Mouse (Mus musculus): ENCODE measurements around the gene 2900026A02Rik. TPM values are rescaled to one million over a fixed set of nuclear protein-coding genes. Genes with fewer than 3 reads are reported as not detected.

Gene 2900026A02Rik
- total RNA-seq, 1 experiment from 2014 or later = 0.23 TPM

- no peak for ATAC-seq (ENCODE audit: extremely low read depth, insufficient number of reproducible peaks, low FRiP score, poor library complexity, severe bottlenecking)
Measured at GRCm38 (mm10) chr5:113084309-113084708, 136.7 kb downstream of the 2900026A02Rik start.

DNA sequence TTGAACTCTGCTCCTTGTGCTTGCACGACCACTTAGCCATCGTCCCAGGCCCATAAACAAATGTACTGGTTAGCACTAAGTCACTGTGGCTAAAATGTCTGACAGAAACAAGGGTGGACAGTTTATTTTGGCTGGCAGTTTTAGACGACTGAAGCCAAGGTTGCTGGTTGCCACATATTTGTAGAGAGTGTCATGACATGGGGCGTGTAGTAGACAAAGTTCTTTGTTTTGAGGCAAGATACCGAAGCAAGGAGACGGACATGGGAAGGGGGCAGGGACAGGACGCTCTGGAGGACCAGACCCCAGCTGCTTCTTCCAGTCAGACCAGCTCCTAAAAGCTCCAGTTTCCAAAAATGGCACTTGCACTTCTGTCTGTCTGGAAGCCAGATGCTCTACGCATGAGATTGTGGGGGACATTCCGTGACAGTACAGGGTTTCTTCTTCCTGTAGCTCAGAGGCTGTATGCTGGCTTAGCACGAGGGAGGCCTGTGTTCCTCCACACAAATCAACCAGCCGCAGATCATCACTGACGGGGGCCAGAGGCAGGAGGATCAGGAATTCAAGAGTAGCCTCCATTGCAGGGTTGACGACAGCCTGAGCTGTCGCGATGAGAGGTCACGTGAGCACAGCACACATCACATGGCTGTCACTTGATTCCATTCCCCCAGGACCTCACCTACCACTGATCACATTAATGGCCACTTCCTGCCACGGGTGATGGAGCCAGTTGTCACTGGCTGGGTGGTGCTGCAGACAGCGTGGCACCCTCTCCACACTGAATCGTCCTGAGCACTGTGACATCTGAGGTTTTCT is 138.5 kb downstream of the 2900026A02Rik start:
- no peak for ATAC-seq (ENCODE audit: extremely low read depth, insufficient number of reproducible peaks, low FRiP score, poor library complexity, severe bottlenecking)

DNA sequence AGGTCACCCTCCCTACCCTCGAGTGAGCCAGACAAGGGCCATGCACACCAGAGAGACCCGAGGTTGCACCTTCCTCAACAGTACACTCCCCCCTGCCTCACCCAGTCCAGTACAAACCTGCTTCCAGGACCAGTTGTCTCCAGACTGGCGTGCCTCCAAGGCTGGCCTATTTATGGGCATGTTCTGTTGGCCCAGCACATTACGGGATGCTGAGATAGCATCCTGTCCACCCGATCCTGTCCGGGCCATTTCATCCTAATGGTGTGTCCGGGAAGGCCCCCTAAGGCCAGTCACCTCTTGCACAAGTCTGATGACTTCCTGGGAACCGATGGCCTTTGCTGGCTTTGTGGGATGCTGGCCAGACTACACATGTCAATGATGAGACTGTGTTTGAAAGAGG is 139.6 kb downstream of the 2900026A02Rik start, which contains the start of gene Crybb3:
Gene Crybb3, minus strand, starts transcription at position 146 of the 400 bp plus-strand sequence.
- no peak for ATAC-seq (ENCODE audit: extremely low read depth, insufficient number of reproducible peaks, low FRiP score, poor library complexity, severe bottlenecking)

DNA sequence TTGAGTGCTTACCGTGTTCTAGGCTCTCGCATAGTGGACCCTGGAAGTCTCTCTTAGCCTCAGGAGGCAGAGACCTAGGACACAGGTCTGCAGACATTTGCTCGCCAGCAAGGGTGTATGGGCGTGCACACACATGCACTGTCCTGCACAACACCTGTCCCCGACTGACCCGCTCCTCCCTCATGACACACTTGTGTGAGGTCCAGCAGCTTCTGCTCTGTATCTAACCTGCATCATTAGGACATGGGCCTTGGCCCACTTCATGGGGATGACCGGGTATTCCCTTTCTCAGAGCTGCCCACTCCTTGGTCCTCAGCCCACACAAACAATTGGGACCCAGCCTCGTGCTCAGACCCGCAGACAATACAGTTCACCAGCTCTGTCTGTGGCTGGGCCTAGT is 140.0 kb downstream of the 2900026A02Rik start:
- no peak for ATAC-seq (ENCODE audit: extremely low read depth, insufficient number of reproducible peaks, low FRiP score, poor library complexity, severe bottlenecking)

DNA sequence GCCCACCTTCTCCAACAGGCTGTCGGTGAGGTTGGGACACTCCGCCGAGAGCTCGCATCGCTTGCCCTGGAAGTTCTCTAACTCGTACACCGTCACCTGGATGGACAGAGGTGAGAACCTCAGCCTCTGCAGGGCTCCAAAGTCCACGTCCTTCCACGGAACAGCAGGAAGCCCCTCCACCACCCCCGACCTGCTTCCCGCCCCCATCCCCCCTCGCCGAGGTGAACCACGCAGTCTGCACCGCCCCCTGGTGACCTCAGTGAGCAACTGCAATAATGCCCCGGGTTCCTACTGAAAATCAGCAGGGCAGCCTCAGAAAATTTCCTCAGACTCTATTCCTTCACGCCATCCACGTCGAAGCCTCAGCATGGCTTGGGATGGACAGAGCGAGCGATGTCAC is 141.3 kb downstream of the 2900026A02Rik start:
- no peak for ATAC-seq (ENCODE audit: extremely low read depth, insufficient number of reproducible peaks, low FRiP score, poor library complexity, severe bottlenecking)

DNA sequence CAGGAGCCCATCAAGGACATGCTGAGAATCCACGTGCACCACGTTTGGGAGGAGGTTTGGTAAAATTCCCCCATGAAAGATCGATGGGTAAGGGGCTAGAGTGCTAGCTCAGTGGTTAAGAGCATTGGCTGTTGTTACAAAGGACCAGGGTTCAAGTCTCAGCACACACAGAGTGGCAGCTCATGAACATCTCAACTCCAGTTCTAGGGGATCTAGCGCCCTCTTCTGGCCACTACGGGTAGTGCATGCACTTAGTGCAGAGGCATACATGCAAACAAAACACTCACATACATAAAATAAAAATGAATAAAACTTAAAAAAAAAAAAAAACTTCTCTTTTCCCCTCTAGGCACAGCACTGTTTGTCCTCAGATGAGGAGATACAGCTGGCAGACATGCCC is 142.3 kb downstream of the 2900026A02Rik start:
- no peak for ATAC-seq (ENCODE audit: extremely low read depth, insufficient number of reproducible peaks, low FRiP score, poor library complexity, severe bottlenecking)

DNA sequence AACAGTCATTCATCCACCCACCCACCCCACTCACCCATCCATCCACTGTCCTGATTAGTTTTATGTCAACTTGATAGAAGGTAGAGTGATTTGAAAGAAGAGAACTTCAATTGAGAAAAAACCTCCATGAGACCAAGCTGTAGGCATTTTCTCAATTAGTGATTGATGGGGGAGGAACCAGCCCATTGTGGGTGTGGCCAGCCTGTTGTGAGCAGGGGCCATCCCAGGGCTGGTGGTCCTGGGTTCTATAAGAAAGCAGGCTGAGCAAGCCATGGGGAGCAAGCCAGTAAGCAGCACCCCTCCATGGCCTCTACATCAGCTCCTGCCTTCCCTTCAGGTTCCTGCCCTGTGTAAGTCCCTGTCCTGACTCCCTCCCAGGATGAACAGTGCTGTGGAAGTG is 151.0 kb downstream of the 2900026A02Rik start, which contains the start of gene Crybb2:
Gene Crybb2, minus strand, starts transcription at position 101 of the 400 bp plus-strand sequence.
- ATAC-seq (ENCODE audit: extremely low read depth, insufficient number of reproducible peaks, low FRiP score, poor library complexity, severe bottlenecking) = no peak

DNA sequence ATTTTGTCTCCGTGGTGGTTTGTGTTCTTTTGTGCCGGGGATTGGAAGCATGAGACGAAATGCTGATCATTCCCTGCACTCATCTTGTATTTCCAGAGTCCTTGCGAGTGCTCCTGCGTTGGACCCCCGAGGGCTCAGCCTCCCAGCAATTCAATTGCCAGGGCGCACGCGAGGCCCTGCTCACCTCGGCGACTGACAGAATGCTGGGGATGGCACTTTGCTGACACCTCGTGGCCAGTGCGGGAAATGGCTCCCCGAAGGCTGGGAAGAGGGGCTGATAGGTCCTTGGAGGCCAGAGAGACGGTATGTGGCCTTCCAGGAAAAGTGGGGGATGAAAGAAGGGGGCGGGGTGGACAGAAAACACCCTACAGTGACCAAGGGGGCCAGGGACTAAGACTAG is 166.7 kb downstream of the 2900026A02Rik start:
- no peak for ATAC-seq (ENCODE audit: extremely low read depth, insufficient number of reproducible peaks, low FRiP score, poor library complexity, severe bottlenecking)

GRCm38 (mm10) chr5:113050581-113051185 is 170.4 kb downstream of the 2900026A02Rik start:
- no peak for ATAC-seq (ENCODE audit: extremely low read depth, insufficient number of reproducible peaks, low FRiP score, poor library complexity, severe bottlenecking)

GRCm38 (mm10) chr5:113049876-113050275 is 171.2 kb downstream of the 2900026A02Rik start:
- no peak for ATAC-seq (ENCODE audit: extremely low read depth, insufficient number of reproducible peaks, low FRiP score, poor library complexity, severe bottlenecking)

DNA sequence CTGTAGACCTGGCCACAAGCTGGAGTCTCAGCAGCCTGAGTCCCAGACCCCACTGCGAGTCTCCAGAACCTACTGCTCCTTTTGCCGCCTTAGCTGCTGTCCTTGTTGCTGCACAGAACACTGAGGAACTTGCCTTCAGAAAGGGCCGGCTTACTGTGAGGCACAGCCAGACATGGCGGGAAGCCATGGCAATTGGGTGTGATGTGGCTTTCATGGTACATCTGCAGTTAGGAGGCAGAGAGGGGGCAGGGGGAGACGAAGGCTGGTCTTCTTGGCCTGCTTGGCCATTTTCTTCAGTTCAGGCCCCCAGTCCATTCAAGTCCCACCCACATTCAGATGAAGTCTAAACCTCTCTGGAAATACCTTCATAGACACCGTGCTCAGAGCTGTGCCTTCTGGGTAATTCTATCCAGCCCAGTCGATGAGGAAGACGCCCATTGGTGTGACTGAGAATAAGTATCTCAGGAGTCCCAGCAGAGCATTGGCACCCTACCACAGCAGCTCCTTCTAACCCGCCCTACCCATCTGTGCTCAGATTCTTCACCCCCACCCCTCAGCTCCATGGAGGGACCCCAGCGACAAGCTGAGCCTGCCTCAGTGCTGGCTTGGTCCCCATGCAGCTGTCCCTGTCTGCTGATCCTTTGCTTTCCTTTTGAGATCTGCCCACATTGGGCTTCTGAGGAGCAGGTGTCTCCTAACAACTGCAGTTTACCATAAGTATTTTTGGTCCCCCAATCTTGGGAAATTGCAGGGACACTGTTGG is 175.3 kb downstream of the 2900026A02Rik start:
- ATAC-seq (ENCODE audit: extremely low read depth, insufficient number of reproducible peaks, low FRiP score, poor library complexity, severe bottlenecking) = no peak

GRCm38 (mm10) chr5:113043531-113043930 is 177.5 kb downstream of the 2900026A02Rik start:
- ATAC-seq (ENCODE audit: extremely low read depth, insufficient number of reproducible peaks, low FRiP score, poor library complexity, severe bottlenecking) = no peak

DNA sequence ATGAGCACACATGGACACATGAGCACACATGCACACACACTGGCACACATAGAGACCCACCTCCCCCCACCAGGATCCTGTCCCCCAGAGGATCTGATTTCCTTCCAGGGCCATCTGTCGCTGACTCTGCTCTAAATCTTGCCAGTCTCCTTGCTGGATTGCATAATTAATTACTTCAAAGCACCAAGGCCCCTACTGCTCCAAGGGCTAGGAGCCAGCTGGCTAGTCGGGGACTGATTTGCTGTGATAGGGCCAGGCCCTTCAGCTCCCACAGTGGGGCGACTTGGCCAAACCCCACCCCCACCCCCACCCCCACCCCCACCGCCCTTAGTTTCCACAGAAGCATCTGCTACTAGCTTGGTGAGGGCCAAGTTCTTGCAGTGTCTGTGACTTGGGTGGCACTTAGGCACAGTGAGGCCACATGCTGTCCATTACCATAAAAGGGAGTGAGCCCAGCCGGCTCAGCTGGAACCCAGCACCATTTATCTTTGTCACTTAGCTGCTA is 179.4 kb downstream of the 2900026A02Rik start:
- ATAC-seq (ENCODE audit: extremely low read depth, insufficient number of reproducible peaks, low FRiP score, poor library complexity, severe bottlenecking) = no peak

GRCm38 (mm10) chr5:113040776-113041175 is 180.3 kb downstream of the 2900026A02Rik start:
- no peak for ATAC-seq (ENCODE audit: extremely low read depth, insufficient number of reproducible peaks, low FRiP score, poor library complexity, severe bottlenecking)

- ATAC-seq (ENCODE audit: extremely low read depth, insufficient number of reproducible peaks, low FRiP score, poor library complexity, severe bottlenecking) = no peak
Measured at GRCm38 (mm10) chr5:113038601-113039000, 182.4 kb downstream of the 2900026A02Rik start.

Other genes starting within 250 kb of the 2900026A02Rik start
- gene Grk3, start 205.4 kb downstream of the 2900026A02Rik start, total RNA-seq (2017) = 8.6 and 10.7 TPM in 2 replicates
- gene Crybb2, start 151.1 kb downstream of the 2900026A02Rik start, total RNA-seq (2017) = not detected in 2 replicates
- not detected in 2 replicates for gene Crybb3, start 139.7 kb downstream of the 2900026A02Rik start, total RNA-seq (2017)
- not detected in 2 replicates for gene Tmem211, start 5.7 kb upstream of the 2900026A02Rik start, total RNA-seq (2017)
- gene Sgsm1, start 89.5 kb upstream of the 2900026A02Rik start, total RNA-seq (2017) = not detected in 2 replicates
- gene Aym1, start 136.1 kb upstream of the 2900026A02Rik start, total RNA-seq (2017) = not detected in 2 replicates

All from neutrophil, adult 5-6 weeks (primary cell).